Comparison of ENCODE assay signal across 21 mouse cellular contexts in the genomic region with DNA sequence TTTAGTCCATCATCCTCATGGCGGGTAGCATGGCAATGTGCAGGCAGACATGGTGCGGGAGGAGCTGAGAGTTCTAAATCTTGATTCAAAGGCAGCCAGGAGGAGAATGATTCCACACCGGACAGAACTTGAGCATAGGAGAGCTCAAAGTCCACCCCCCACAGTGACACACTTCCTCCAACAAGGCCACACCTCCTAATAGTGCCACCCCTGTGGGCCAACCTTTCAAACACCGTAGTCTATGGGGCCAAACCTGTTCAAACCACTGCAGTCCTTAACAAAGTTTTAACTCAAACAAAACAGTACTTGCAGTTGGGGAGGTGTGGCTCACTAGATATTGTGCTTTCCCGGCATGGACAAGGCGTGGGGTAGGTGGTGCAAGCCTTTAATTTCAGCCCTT.
"Had no signal": no experiment of that assay in that cellular context is flagged by ENCODE, and none has a peak within 500 bp of the region (broad histone marks: within the 10 kb centered on the region; RNA-seq: fewer than 3 reads in every experiment).

No protein-coding gene starts in this region.

- H3K36me3 ChIP-seq: kidney, embryonic 15.5 days; limb, embryonic 10.5 days; limb, embryonic 13.5 days; liver, embryonic 15.5 days; midbrain, embryonic 12.5 days; midbrain, embryonic 15.5 days; neural tube, embryonic 12.5 days; neural tube, embryonic 15.5 days; stomach, embryonic 15.5 days had no signal

- H3K27me3 ChIP-seq: kidney, embryonic 15.5 days; limb, embryonic 13.5 days; liver, embryonic 15.5 days; midbrain, embryonic 12.5 days; midbrain, embryonic 15.5 days; neural tube, embryonic 12.5 days; neural tube, embryonic 15.5 days; stomach, embryonic 15.5 days had no signal

- H3K4me1 ChIP-seq: midbrain, embryonic 15.5 days had no signal

- H3K27ac ChIP-seq: kidney, embryonic 15.5 days; limb, embryonic 10.5 days; limb, embryonic 13.5 days; liver, embryonic 15.5 days; macrophage; midbrain, embryonic 12.5 days; midbrain, embryonic 15.5 days; neural tube, embryonic 12.5 days; neural tube, embryonic 15.5 days; stomach, embryonic 15.5 days had no signal

- ATAC-seq: midbrain, embryonic 15.5 days had no signal

- H3K4me2 ChIP-seq: kidney, embryonic 15.5 days; limb, embryonic 13.5 days; liver, embryonic 11.5 days; liver, embryonic 15.5 days; midbrain, embryonic 12.5 days; midbrain, embryonic 15.5 days; neural tube, embryonic 12.5 days; neural tube, embryonic 15.5 days; stomach, embryonic 15.5 days had no signal

- H3K9ac ChIP-seq: kidney, embryonic 15.5 days; limb, embryonic 13.5 days; liver, embryonic 15.5 days; midbrain, embryonic 12.5 days; midbrain, embryonic 15.5 days; neural tube, embryonic 12.5 days; neural tube, embryonic 15.5 days; stomach, embryonic 15.5 days had no signal

- DNase-seq: kidney, adult 11 months; kidney, postnatal 10 days; kidney, postnatal 4 days; lung, adult 2 months; right cerebral cortex, adult 18-20 months; right cerebral cortex, postnatal 14 days; right cerebral cortex, postnatal 4 days; spleen, adult 18-20 months; thymus, adult 18-20 months; thymus, postnatal 36 days had no signal

- H3K9me3 ChIP-seq: kidney, embryonic 15.5 days; limb, embryonic 10.5 days; limb, embryonic 13.5 days; liver, embryonic 15.5 days; midbrain, embryonic 12.5 days; midbrain, embryonic 15.5 days; neural tube, embryonic 12.5 days; neural tube, embryonic 15.5 days; stomach, embryonic 15.5 days had no signal

- H3K4me3 ChIP-seq: kidney, embryonic 15.5 days; limb, embryonic 10.5 days; limb, embryonic 13.5 days; liver, embryonic 15.5 days; midbrain, embryonic 12.5 days; midbrain, embryonic 15.5 days; neural tube, embryonic 12.5 days; neural tube, embryonic 15.5 days; stomach, embryonic 15.5 days had no signal
